Mouse (Mus musculus) midbrain, embryonic 14.5 days (tissue): ENCODE results near the gene Kifc1. TPM values are rescaled to one million over a fixed set of nuclear protein-coding genes. Genes with fewer than 3 reads are reported as not detected.

Source experiments
- ATAC-seq: fragments of 200-750 bp; cut with Nextera tagmentation; 2 replicates; pipeline ENCODE4 v1.8.0; 2017; ENCODE audit warnings: moderate number of reproducible peaks, moderate library complexity; ENCODE audit not compliant: low FRiP score, low TSS enrichment
- DNase-seq: peaks from one replicate; pipeline ENCODE4 v3.0.0-alpha.2; 2015
- H3K27ac ChIP-seq: fragments of 300-500 bp; sonication (generic); replicated peaks from 2 replicates; pipeline ENCODE4 v1.5.1; 2014; ENCODE audit warnings: mild to moderate bottlenecking, low read depth, low read length, moderate library complexity
- H3K27me3 ChIP-seq: fragments of 300-500 bp; sonication (generic); 2 replicates; pipeline ENCODE4 v1.6.1; 2014; ENCODE audit warnings: low read length, control low read depth, mixed read lengths; ENCODE audit not compliant: control insufficient read depth, insufficient read depth
- H3K36me3 ChIP-seq: fragments of 300-500 bp; sonication (generic); 2 replicates; pipeline ENCODE4 v1.6.1; 2014; ENCODE audit warnings: low read length, control low read depth; ENCODE audit not compliant: control insufficient read depth, insufficient read depth
- H3K4me1 ChIP-seq: fragments of 300-500 bp; sonication (generic); 2 replicates; pipeline ENCODE4 v1.6.1; 2014; ENCODE audit warnings: mild to moderate bottlenecking, antibody characterized with exemption, low read length, control low read depth; ENCODE audit not compliant: control insufficient read depth, insufficient read depth
- H3K4me2 ChIP-seq: fragments of 300-500 bp; sonication (generic); 2 replicates; pipeline ENCODE4 v1.6.1; 2014; ENCODE audit warnings: mild to moderate bottlenecking, low read length, moderate library complexity
- H3K4me3 ChIP-seq: fragments of 300-500 bp; sonication (generic); replicated peaks from 2 replicates; pipeline ENCODE4 v1.5.1; 2014; ENCODE audit warnings: low read depth, low read length
- H3K9ac ChIP-seq: fragments of 300-500 bp; sonication (generic); replicated peaks from 2 replicates; pipeline ENCODE4 v1.6.1; 2014; ENCODE audit warnings: mild to moderate bottlenecking, low read length, moderate library complexity
- H3K9me3 ChIP-seq: fragments of 300-500 bp; sonication (generic); 2 replicates; pipeline ENCODE4 v1.6.1; 2016; ENCODE audit warnings: low read length, control low read depth, mixed read lengths; ENCODE audit not compliant: control insufficient read depth
- WGBS: fragments of 180-500 bp; shearing (Covaris S2); extraction: QIAGEN DNeasy Blood & Tissue Kit; methylation state at CpG from one replicate; pipeline ENCODE4 v1.1.7; 2014; 5-methylcytosine and 5-hydroxymethylcytosine counted together
- microRNA-seq: library from miRNA; unstranded; fragments of <30 nt; microRNA quantifications from one replicate; pipeline ENCODE4, GENCODE M21; 2016
- polyA plus RNA-seq: library from polyadenylated mRNA; unstranded; fragments of >200 nt; fragmentation: Nextera tagmentation; extraction: Ambion mirVana; gene quantifications from 2 replicates; pipeline ENCODE4 v1.2.1, GENCODE M21; 2014

Gene Kifc1
- polyA plus RNA-seq, 1 experiment from 2014 or later = 2.2 TPM

DNA sequence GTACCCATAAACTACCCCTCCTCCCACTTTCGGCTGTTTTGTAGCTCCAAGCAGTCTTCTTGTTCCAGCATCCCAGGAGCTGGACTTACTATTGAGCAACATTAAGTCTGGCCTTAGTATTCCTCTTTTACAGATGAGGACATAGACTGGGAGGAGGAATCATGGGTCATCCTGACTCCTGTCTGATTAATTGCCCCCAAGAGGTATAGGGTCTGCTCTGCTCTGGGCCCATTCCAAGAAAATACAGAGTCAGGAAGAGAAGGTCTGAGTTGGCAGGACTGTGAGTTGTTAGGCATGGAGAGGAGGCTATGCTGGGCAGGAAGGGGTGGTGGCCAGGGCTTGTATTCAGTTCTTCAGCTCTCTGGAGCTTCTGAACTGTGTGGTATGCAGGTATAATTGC is 46.3 kb downstream of the Kifc1 start:
- no peak for DNase-seq
- Histone ChIP-seq H3K27me3 (no peaks in the 10 kb centered on the region), H3K4me2 (peak overlapping the region; percentile 95), H3K9me3 (no peaks in the 10 kb centered on the region), H3K9ac (peak overlapping the region; percentile 72; the same call in 1 of the 2 replicates), H3K36me3 (peaks cover 30% of the 10 kb centered on the region), H3K4me3 (peak overlapping the region; percentile 90), H3K27ac (no peak overlapping the region), H3K4me1 (peaks cover 15% of the 10 kb centered on the region)
- 77% methylated on average over 1 of the region's 1 CpGs for WGBS
- no peak for ATAC-seq

DNA sequence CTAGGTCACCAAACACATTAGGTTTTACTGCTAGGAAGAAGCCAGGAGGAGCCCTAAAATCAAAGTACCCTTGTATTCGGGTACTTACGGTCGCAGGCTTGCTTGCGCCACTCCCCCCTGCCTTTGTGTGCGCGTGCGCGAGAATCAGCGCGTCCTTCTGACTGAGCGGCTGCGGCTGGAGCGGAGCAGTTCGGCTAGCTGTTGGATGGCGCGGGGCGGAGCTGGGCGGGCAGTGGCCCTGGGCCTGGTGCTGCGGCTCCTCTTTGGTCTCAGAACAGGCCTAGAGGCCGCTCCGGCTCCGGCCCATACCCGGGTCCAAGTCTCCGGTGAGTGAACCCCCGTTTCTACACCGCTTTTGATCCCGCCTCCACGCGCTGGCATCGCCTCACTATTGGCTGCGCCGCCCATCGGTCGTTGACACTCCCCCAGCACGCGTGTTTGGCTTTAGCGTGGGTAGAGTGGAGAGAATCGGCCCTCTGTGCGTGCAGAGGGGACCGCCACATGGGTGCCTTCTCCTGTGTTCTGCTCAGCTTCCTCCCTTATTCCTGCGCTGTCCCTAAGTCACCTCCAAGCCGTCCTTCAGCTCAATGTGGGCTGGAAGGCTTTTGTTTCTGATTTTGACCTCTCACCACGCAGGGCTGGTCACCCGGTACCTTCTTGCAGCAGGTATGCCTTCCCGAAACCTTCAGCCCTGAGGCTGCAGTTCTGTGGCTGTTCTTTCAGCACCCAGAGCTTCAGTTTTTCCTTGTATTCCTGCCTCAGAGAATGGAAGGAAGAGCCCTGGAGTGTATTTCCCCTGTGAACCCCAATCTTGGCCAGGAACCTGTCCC is 47.3 kb downstream of the Kifc1 start, which contains the start of gene Cd320:
Gene Cd320 (plus strand): TSS at position 126 of the 830 bp plus-strand sequence.
- H3K27ac ChIP-seq = peak within 1 kb of the TSS; percentile 78

DNA sequence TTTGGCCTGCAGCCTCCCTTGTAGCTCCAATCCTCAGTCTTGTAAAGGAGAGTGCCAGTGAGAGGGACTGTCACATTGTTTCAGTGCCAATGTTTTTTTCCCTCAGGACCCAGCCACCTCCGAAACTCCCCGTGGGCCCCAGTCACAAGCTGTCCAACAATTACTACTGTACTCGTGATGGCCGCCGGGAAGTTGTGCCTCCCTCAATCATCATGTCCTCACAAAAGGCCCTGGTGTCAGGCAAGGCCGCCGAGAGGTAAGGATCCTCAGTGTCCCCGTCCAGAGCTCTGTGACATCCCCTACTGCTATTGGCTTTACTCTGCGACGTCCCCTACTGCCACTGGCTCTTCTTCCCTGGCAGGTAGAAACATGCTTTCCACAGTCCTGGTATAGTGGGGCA is 60.9 kb downstream of the Kifc1 start:
- Histone ChIP-seq H3K27me3 (no peaks in the 10 kb centered on the region), H3K9me3 (no peaks in the 10 kb centered on the region), H3K36me3 (peaks cover 56% of the 10 kb centered on the region), H3K4me1 (peaks cover 11% of the 10 kb centered on the region), H3K4me3 (no peak overlapping the region), H3K4me2 (no peak overlapping the region), H3K9ac (no peak overlapping the region), H3K27ac (no peak overlapping the region)
- WGBS = 89% methylated on average over 10 of the region's 10 CpGs
- no peak for DNase-seq
- no peak for ATAC-seq

More for the DNA sequence above, 47.3 kb downstream of the Kifc1 start, which contains the start of gene Cd320:
- Histone ChIP-seq H3K4me3 (peak within 1 kb of the TSS; percentile 90), H3K4me1 (peaks cover 15% of the 10 kb centered on the region), H3K36me3 (peaks cover 29% of the 10 kb centered on the region), H3K4me2 (peak within 1 kb of the TSS; percentile 95), H3K9ac (peak within 1 kb of the TSS; percentile 72), H3K9me3 (no peaks in the 10 kb centered on the region), H3K27me3 (no peaks in the 10 kb centered on the region)
- ATAC-seq (peak; percentile 93), DNase-seq (peak; percentile 96)
- under 1% methylated on average over 45 of the region's 45 CpGs for WGBS

DNA sequence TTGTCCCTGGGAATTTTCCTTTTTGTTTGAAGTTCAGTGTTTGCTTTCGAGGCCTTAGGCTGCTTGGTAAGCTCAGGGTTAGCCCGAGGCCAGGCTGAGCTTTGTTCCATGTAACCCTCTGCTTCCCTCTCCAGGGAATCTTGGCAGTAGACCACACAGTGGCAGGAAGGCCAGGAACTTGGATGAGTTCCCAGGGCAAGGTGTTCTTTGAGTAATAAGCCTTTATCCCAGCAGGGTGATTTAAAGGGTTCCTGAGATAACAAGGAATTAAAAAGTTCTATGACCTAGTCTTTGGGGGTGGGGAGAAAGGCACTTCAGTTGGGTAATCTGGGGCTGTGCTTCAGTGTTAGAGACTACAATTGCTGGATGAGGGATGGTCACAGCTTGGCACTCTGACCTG is 61.6 kb downstream of the Kifc1 start:
- Histone ChIP-seq H3K4me2 (no peak overlapping the region), H3K4me1 (peaks cover 11% of the 10 kb centered on the region), H3K9ac (no peak overlapping the region), H3K27ac (no peak overlapping the region), H3K36me3 (peaks cover 50% of the 10 kb centered on the region), H3K4me3 (no peak overlapping the region), H3K9me3 (no peaks in the 10 kb centered on the region), H3K27me3 (no peaks in the 10 kb centered on the region)
- WGBS = 72% methylated on average over 2 of the region's 2 CpGs
- no peak for DNase-seq
- no peak for ATAC-seq

DNA sequence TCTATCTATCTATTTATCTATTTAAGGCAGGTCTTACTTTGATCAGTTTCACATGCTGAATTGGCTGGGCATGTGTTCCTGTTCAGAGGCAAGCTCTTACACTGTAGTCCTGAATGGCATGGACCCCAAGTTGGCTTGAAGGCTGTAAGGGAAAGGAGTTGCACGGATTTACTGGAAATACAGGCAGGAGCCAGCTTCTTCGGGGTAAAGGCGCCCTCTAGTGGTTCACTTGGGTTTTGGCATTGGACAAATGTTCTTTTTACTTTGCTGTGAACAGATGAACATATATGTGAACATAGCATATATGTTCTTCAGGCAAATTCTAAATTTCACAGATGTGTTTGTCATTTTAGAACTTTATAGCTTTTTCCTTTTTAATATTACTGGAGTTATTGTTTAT is 63.6 kb downstream of the Kifc1 start:
- peaks cover 24% of the 10 kb centered on the region for H3K4me1 ChIP-seq
- ATAC-seq (no peak), DNase-seq (peak; percentile 90)
- H3K27ac ChIP-seq = no peak overlapping the region
- no peak overlapping the region for H3K4me2 ChIP-seq
- no peak overlapping the region for H3K9ac ChIP-seq
- H3K36me3 ChIP-seq = peaks cover 42% of the 10 kb centered on the region
- no peaks in the 10 kb centered on the region for H3K27me3 ChIP-seq
- 0% methylated on average over 3 of the region's 3 CpGs for WGBS
- H3K9me3 ChIP-seq = no peaks in the 10 kb centered on the region
- no peak overlapping the region for H3K4me3 ChIP-seq

Small RNA genes within 50 kb of the gene (microRNA-seq; reads per million reads assigned to microRNA genes)
- gene Gm27740 = not detected

Other genes with a start within 250 kb of the Kifc1 start
- gene Hnrnpm, start 203.8 kb downstream of the Kifc1 start, polyA plus RNA-seq = 177 and 214 TPM in 2 replicates
- gene March2, start 172.0 kb downstream of the Kifc1 start, polyA plus RNA-seq = 45.2 and 62.6 TPM in 2 replicates
- gene Rab11b, start 130.1 kb downstream of the Kifc1 start, polyA plus RNA-seq = 417 and 541 TPM in 2 replicates
- 8.0 and 18.4 TPM in 2 replicates for gene Angptl4, start 108.8 kb downstream of the Kifc1 start, polyA plus RNA-seq
- gene Kank3, start 80.1 kb downstream of the Kifc1 start, polyA plus RNA-seq = 39.5 and 45.8 TPM in 2 replicates
- gene Rps28, start 66.1 kb downstream of the Kifc1 start, polyA plus RNA-seq = 653 and 777 TPM in 2 replicates
- gene Ndufa7, start 66.1 kb downstream of the Kifc1 start, polyA plus RNA-seq = 497 and 604 TPM in 2 replicates
- gene Cd320, start 47.6 kb downstream of the Kifc1 start, polyA plus RNA-seq = 55.1 and 59.8 TPM in 2 replicates
- gene Gm7029, start 16.8 kb downstream of the Kifc1 start, polyA plus RNA-seq = not detected in 2 replicates
- gene Platr17, start 14.5 kb upstream of the Kifc1 start, polyA plus RNA-seq = 1.1 TPM in 1 of 2 replicates, not detected in the other
- 40.7 and 44.6 TPM in 2 replicates for gene Daxx, start 18.8 kb upstream of the Kifc1 start, polyA plus RNA-seq
- gene Tapbp, start 25.2 kb upstream of the Kifc1 start, polyA plus RNA-seq = 18.3 and 20.6 TPM in 2 replicates
- gene Zbtb22, start 25.2 kb upstream of the Kifc1 start, polyA plus RNA-seq = 12.1 and 13.1 TPM in 2 replicates
- gene Rgl2, start 38.9 kb upstream of the Kifc1 start, polyA plus RNA-seq = 47.2 and 50.3 TPM in 2 replicates
- gene Pfdn6, start 49.7 kb upstream of the Kifc1 start, polyA plus RNA-seq = 167 and 188 TPM in 2 replicates
- gene Wdr46, start 50.0 kb upstream of the Kifc1 start, polyA plus RNA-seq = 15.5 and 16.9 TPM in 2 replicates
- gene B3galt4, start 60.8 kb upstream of the Kifc1 start, polyA plus RNA-seq = 8.0 and 10.1 TPM in 2 replicates
- gene Vps52, start 65.2 kb upstream of the Kifc1 start, polyA plus RNA-seq = 50.6 and 63.2 TPM in 2 replicates
- 872 and 980 TPM in 2 replicates for gene Rps18, start 65.3 kb upstream of the Kifc1 start, polyA plus RNA-seq
- gene H2-K1, start 109.7 kb upstream of the Kifc1 start, polyA plus RNA-seq = 10.5 and 15.5 TPM in 2 replicates
- 9.1 and 18.5 TPM in 2 replicates for gene Ring1, start 134.0 kb upstream of the Kifc1 start, polyA plus RNA-seq
- gene H2-Ke6, start 137.4 kb upstream of the Kifc1 start, polyA plus RNA-seq = 56.1 and 75.0 TPM in 2 replicates
- gene Slc39a7, start 141.0 kb upstream of the Kifc1 start, polyA plus RNA-seq = 95.7 and 97.0 TPM in 2 replicates
- gene Rxrb, start 141.2 kb upstream of the Kifc1 start, polyA plus RNA-seq = 33.3 and 33.4 TPM in 2 replicates
- gene Col11a2, start 148.8 kb upstream of the Kifc1 start, polyA plus RNA-seq = 2.4 and 2.9 TPM in 2 replicates
- gene H2-Oa, start 201.7 kb upstream of the Kifc1 start, polyA plus RNA-seq = not detected in 2 replicates
- gene H2-DMa, start 228.9 kb upstream of the Kifc1 start, polyA plus RNA-seq = 16.7 and 20.4 TPM in 2 replicates
- 160 and 171 TPM in 2 replicates for gene Brd2, start 232.0 kb upstream of the Kifc1 start, polyA plus RNA-seq